Mouse (Mus musculus): ENCODE data around the gene Tcf3.

- no peak for TF ChIP-seq CTCF (IDR thresholded peaks at IDR 0.05 in 2 of 3, conservative IDR thresholded peaks at IDR 0.05 in 1 of 3; ENCODE audit: control insufficient read depth in 1 of 3, insufficient read depth in 1 of 3, low read depth in 2 of 3, low read length in 3 of 3, poor library complexity in 1 of 3, severe bottlenecking in 1 of 3)
- TF ChIP-seq MAX (IDR thresholded peaks at IDR 0.05; ENCODE audit: low read length): no peak
- TF ChIP-seq ZMIZ1 (IDR thresholded peaks at IDR 0.05; ENCODE audit: low read depth, low read length): no peak
- no peak; a peak in 1 of 4 replicates for TF ChIP-seq POLR2A (IDR thresholded peaks at IDR 0.05; ENCODE audit: control insufficient read depth in 1 of 2, insufficient read depth in 1 of 2, low read depth in 1 of 2, low read length in 2 of 2, poor library complexity in 1 of 2)
- no peak for TF ChIP-seq MEF2A (IDR thresholded peaks at IDR 0.05; ENCODE audit: extremely low read depth, insufficient replicate concordance, low read depth, low read length, poor library complexity, severe bottlenecking)
- no peak for TF ChIP-seq GABPA (IDR thresholded peaks at IDR 0.05; ENCODE audit: low read depth, low read length)
- TF ChIP-seq USF2 (IDR thresholded peaks at IDR 0.05; ENCODE audit: borderline replicate concordance in 1 of 2, insufficient read depth in 1 of 2, low read depth in 1 of 2, low read length in 2 of 2): no peak
- TF ChIP-seq EP300 (IDR thresholded peaks at IDR 0.05; ENCODE audit: low read depth in 1 of 2, low read length in 2 of 2): no peak
- no peak for TF ChIP-seq GATA1 (IDR thresholded peaks at IDR 0.05; ENCODE audit: low read depth, low read length)
Observed at GRCm38 (mm10) chr10:80395025-80395627, 38.3 kb downstream of the Tcf3 start.
